ENCODE assay signal across 8 mouse cellular contexts in genomic region chr7:44891611-44892010, GRCm38 (mm10). TPM values are rescaled to one million over a fixed set of nuclear protein-coding genes. Genes with fewer than 3 reads are reported as not detected.
A peak's percentile ranks its signal among the peaks of the same experiment; 100 is the strongest.
DNase-seq lines count a peak whose midpoint lies in the region; ATAC-seq and TF ChIP-seq lines count a peak whose summit lies in the region.

No protein-coding gene starts in this region.

- H3K36me3 ChIP-seq in heart, adult 2 months (ENCODE audit: control insufficient read depth, insufficient read depth, low read length), result no peaks in the 10 kb centered on the region
- H3K36me3 ChIP-seq in ES-Bruce4 (ENCODE audit: control insufficient read depth, insufficient read depth, low read length, poor library complexity, severe bottlenecking), result peaks cover 10% of the 10 kb centered on the region
- no peaks in the 10 kb centered on the region; the same call in 1 of the 2 replicates for H3K36me3 ChIP-seq in heart, postnatal 0 days (replicated peaks; ENCODE audit: control insufficient read depth, insufficient read depth, low read length)
- no peaks in the 10 kb centered on the region; the same call in 1 of the 2 replicates for H3K36me3 ChIP-seq in liver, embryonic 16.5 days (ENCODE audit: control insufficient read depth, insufficient read depth)

- no peak for TF ChIP-seq POLR2A in heart, adult 2 months (IDR thresholded peaks at IDR 0.05; ENCODE audit: insufficient read depth, low read depth, low read length)
- TF ChIP-seq POLR2A in ES-Bruce4 (IDR thresholded peaks at IDR 0.05; ENCODE audit: insufficient read depth, low read length), result no peak

- no peak for ATAC-seq in heart, postnatal 0 days (ENCODE audit: insufficient read depth, low read depth)
- ATAC-seq in liver, embryonic 16.5 days (ENCODE audit: low read depth), result peak; percentile 30; the same call in 1 of the 2 replicates

- TF ChIP-seq EP300 in heart, adult 2 months (IDR thresholded peaks at IDR 0.05; ENCODE audit: insufficient read depth, low read depth, low read length), result no peak
- TF ChIP-seq EP300 in ES-Bruce4 (IDR thresholded peaks at IDR 0.05; ENCODE audit: insufficient read depth, low read depth, low read length), result no peak
- TF ChIP-seq EP300 in heart, postnatal 0 days (IDR thresholded peaks at IDR 0.05; ENCODE audit: low read depth), result no peak

- H3K4me2 ChIP-seq in heart, postnatal 0 days (ENCODE audit: low read depth, low read length), result peak overlapping the region; percentile 91
- H3K4me2 ChIP-seq in liver, embryonic 16.5 days (ENCODE audit: low read depth, low read length), result peak overlapping the region; percentile 94

- no peaks in the 10 kb centered on the region for H3K27me3 ChIP-seq in heart, adult 2 months (ENCODE audit: control insufficient read depth, insufficient read depth, low read length)
- no peaks in the 10 kb centered on the region for H3K27me3 ChIP-seq in ES-Bruce4 (ENCODE audit: control insufficient read depth, insufficient read depth, low read length, poor library complexity, severe bottlenecking)
- no peaks in the 10 kb centered on the region for H3K27me3 ChIP-seq in heart, postnatal 0 days (ENCODE audit: control insufficient read depth, insufficient read depth, low read length)
- no peaks in the 10 kb centered on the region for H3K27me3 ChIP-seq in liver, embryonic 16.5 days (ENCODE audit: control insufficient read depth, insufficient read depth, low read depth, low read length)

- intact Hi-C loops in heart, adult 2 months (cut with DNase I), result loop anchor here (2.0 kb wide), 2 partner anchors 21 to 75 kb away; partner anchors contain the start of genes Atf5, Il4i1 and Nup62
- intact Hi-C loops in left cerebral cortex, postnatal 4 days (cut with DNase I), result no loop called here

- peaks cover 19% of the 10 kb centered on the region for H3K4me1 ChIP-seq in heart, adult 2 months (ENCODE audit: control insufficient read depth, insufficient read depth, low read length)
- peaks cover 3% of the 10 kb centered on the region for H3K4me1 ChIP-seq in ES-Bruce4 (ENCODE audit: control insufficient read depth, insufficient read depth, low read length)
- H3K4me1 ChIP-seq in heart, postnatal 0 days (ENCODE audit: control insufficient read depth, insufficient read depth), result peaks cover 51% of the 10 kb centered on the region
- H3K4me1 ChIP-seq in liver, embryonic 16.5 days (ENCODE audit: control insufficient read depth, low read depth, low read length), result peaks cover 48% of the 10 kb centered on the region

- TF ChIP-seq CTCF in heart, adult 2 months (IDR thresholded peaks at IDR 0.05), result no peak
- TF ChIP-seq CTCF in ES-Bruce4 (IDR thresholded peaks at IDR 0.05; ENCODE audit: low read depth, low read length), result no peak
- no peak for TF ChIP-seq CTCF in heart, postnatal 0 days (IDR thresholded peaks at IDR 0.05; ENCODE audit: low read depth)

- peak overlapping the region; percentile 97 for H3K27ac ChIP-seq in heart, adult 2 months
- H3K27ac ChIP-seq in ES-Bruce4 (ENCODE audit: insufficient read depth, low read length), result no peak overlapping the region; the same call in 1 of the 2 replicates
- H3K27ac ChIP-seq in heart, postnatal 0 days (ENCODE audit: low read depth), result peak overlapping the region; percentile 91
- peak overlapping the region; percentile 96 for H3K27ac ChIP-seq in liver, embryonic 16.5 days (ENCODE audit: low read length)

- H3K9ac ChIP-seq in heart, adult 2 months (ENCODE audit: low read depth, low read length), result peak overlapping the region; percentile 96
- peak overlapping the region; percentile 82 for H3K9ac ChIP-seq in ES-Bruce4 (ENCODE audit: low read depth, poor library complexity, severe bottlenecking)
- peak overlapping the region; percentile 87 for H3K9ac ChIP-seq in heart, postnatal 0 days (replicated peaks; ENCODE audit: low read depth, low read length)
- H3K9ac ChIP-seq in liver, embryonic 16.5 days (ENCODE audit: low read depth, low read length), result peak overlapping the region; percentile 76

- no peak for DNase-seq in heart, adult 2 months
- DNase-seq in heart, postnatal 4 days, result no peak
- no peak for DNase-seq in heart, postnatal 0 days (ENCODE audit: low spot score)
- no peak for DNase-seq in urinary bladder, adult 18-20 months (ENCODE audit: low spot score in 2 of 2)
- no peak for DNase-seq in left cerebral cortex, postnatal 4 days
- no peak for DNase-seq in adrenal gland, adult 18-20 months (ENCODE audit: low spot score in 2 of 2)

- H3K9me3 ChIP-seq in ES-Bruce4 (replicated peaks; ENCODE audit: control insufficient read depth, insufficient read depth, low read length, poor library complexity, severe bottlenecking), result no peaks in the 10 kb centered on the region
- no peaks in the 10 kb centered on the region for H3K9me3 ChIP-seq in heart, postnatal 0 days (replicated peaks; ENCODE audit: control insufficient read depth, low read length)
- no peaks in the 10 kb centered on the region for H3K9me3 ChIP-seq in liver, embryonic 16.5 days (replicated peaks; ENCODE audit: control insufficient read depth, low read length)

- WGBS in heart, adult 2 months, result 10% methylated on average over 6 of the region's 6 CpGs
- 19% methylated on average over 6 of the region's 6 CpGs for WGBS in heart, postnatal 0 days
- 9% methylated on average over 6 of the region's 6 CpGs for WGBS in liver, embryonic 16.5 days (ENCODE audit: insufficient replicate concordance)

- H3K4me3 ChIP-seq in heart, adult 2 months, result peak overlapping the region; percentile 84
- peak overlapping the region; percentile 94 for H3K4me3 ChIP-seq in ES-Bruce4 (ENCODE audit: low read depth, low read length)
- H3K4me3 ChIP-seq in heart, postnatal 0 days (ENCODE audit: low read depth, low read length), result peak overlapping the region; percentile 77
- peak overlapping the region; percentile 90 for H3K4me3 ChIP-seq in liver, embryonic 16.5 days (ENCODE audit: low read depth, low read length)

- peaks cover 6% of the 10 kb centered on the region for H3K79me2 ChIP-seq in heart, adult 2 months (replicated peaks; ENCODE audit: control insufficient read depth, insufficient read depth, low read length)

RNA-seq across cellular contexts. Expression of gene Med25, which starts 0.9 kb away (rescaled TPM):
- 10 to 100 TPM; 70.0 to 85.8 TPM for total RNA-seq in heart, adult 2 months (2021)
- 107 and 121 TPM in 2 replicates for polyA plus RNA-seq in heart, adult 2 months (2012; rRNA removed)
- total RNA-seq in heart, postnatal 4 days (2021), result 10 to 100 TPM; 74.6 to 76.3 TPM
- 54.0 and 65.6 TPM in 2 replicates for polyA plus RNA-seq in ES-Bruce4 (2011; ENCODE audit: insufficient read depth, insufficient read length, low read depth, missing spikeins)
- 112 and 136 TPM in 2 replicates for total RNA-seq in heart, postnatal 0 days (2014; rRNA removed; ENCODE audit: low replicate concordance)
- polyA plus RNA-seq in heart, postnatal 0 days (2015; fragmentation: Nextera tagmentation; extraction: Ambion mirVana), result 69.0 and 73.3 TPM in 2 replicates
- 44.7 and 53.0 TPM in 2 replicates for polyA plus RNA-seq in liver, embryonic 16.5 days (2015; fragmentation: Nextera tagmentation; extraction: Ambion mirVana)
- total RNA-seq in left cerebral cortex, postnatal 4 days (2021), result 100 to 1,000 TPM; 117 to 122 TPM
- total RNA-seq in adrenal gland, adult 18-20 months (2021), result 10 to 100 TPM; 75.2 to 90.9 TPM

RNA-seq across cellular contexts. Expression of gene Fuz, which starts 4.3 kb away (rescaled TPM):
- 10 to 100 TPM; 16.3 to 17.1 TPM for total RNA-seq in heart, adult 2 months (2021)
- polyA plus RNA-seq in heart, adult 2 months (2012; rRNA removed), result 25.2 and 31.6 TPM in 2 replicates
- total RNA-seq in heart, postnatal 4 days (2021), result 10 to 100 TPM; 10.7 to 10.8 TPM
- 15.5 and 17.5 TPM in 2 replicates for polyA plus RNA-seq in ES-Bruce4 (2011; ENCODE audit: insufficient read depth, insufficient read length, low read depth, missing spikeins)
- total RNA-seq in heart, postnatal 0 days (2014; rRNA removed; ENCODE audit: low replicate concordance), result 25.0 and 50.8 TPM in 2 replicates
- polyA plus RNA-seq in heart, postnatal 0 days (2015; fragmentation: Nextera tagmentation; extraction: Ambion mirVana), result 10.0 and 12.0 TPM in 2 replicates
- polyA plus RNA-seq in liver, embryonic 16.5 days (2015; fragmentation: Nextera tagmentation; extraction: Ambion mirVana), result 5.9 and 6.6 TPM in 2 replicates
- 10 to 100 TPM; 10.5 to 13.1 TPM for total RNA-seq in left cerebral cortex, postnatal 4 days (2021)
- total RNA-seq in adrenal gland, adult 18-20 months (2021), result 10 to 100 TPM; 24.1 to 28.3 TPM

RNA-seq across cellular contexts. Expression of gene Ptov1, which starts 22.0 kb away (rescaled TPM):
- 100 to 1,000 TPM; 155 to 172 TPM for total RNA-seq in heart, adult 2 months (2021)
- 293 and 317 TPM in 2 replicates for polyA plus RNA-seq in heart, adult 2 months (2012; rRNA removed)
- total RNA-seq in heart, postnatal 4 days (2021), result 100 to 1,000 TPM; 237 to 248 TPM
- 153 and 160 TPM in 2 replicates for polyA plus RNA-seq in ES-Bruce4 (2011; ENCODE audit: insufficient read depth, insufficient read length, low read depth, missing spikeins)
- 335 and 364 TPM in 2 replicates for total RNA-seq in heart, postnatal 0 days (2014; rRNA removed; ENCODE audit: low replicate concordance)
- 246 and 248 TPM in 2 replicates for polyA plus RNA-seq in heart, postnatal 0 days (2015; fragmentation: Nextera tagmentation; extraction: Ambion mirVana)
- 34.8 and 43.4 TPM in 2 replicates for polyA plus RNA-seq in liver, embryonic 16.5 days (2015; fragmentation: Nextera tagmentation; extraction: Ambion mirVana)
- 100 to 1,000 TPM; 423 to 428 TPM for total RNA-seq in left cerebral cortex, postnatal 4 days (2021)
- 100 to 1,000 TPM; 232 to 253 TPM for total RNA-seq in adrenal gland, adult 18-20 months (2021)

RNA-seq across cellular contexts. Expression of gene Pnkp, which starts 34.7 kb away (rescaled TPM):
- total RNA-seq in heart, adult 2 months (2021), result 10 to 100 TPM; 15.3 to 19.6 TPM
- polyA plus RNA-seq in heart, adult 2 months (2012; rRNA removed), result 20.2 and 30.1 TPM in 2 replicates
- 10 to 100 TPM; 19.6 to 19.9 TPM for total RNA-seq in heart, postnatal 4 days (2021)
- 22.3 and 30.3 TPM in 2 replicates for polyA plus RNA-seq in ES-Bruce4 (2011; ENCODE audit: insufficient read depth, insufficient read length, low read depth, missing spikeins)
- 43.6 and 45.9 TPM in 2 replicates for total RNA-seq in heart, postnatal 0 days (2014; rRNA removed; ENCODE audit: low replicate concordance)
- 24.5 and 27.2 TPM in 2 replicates for polyA plus RNA-seq in heart, postnatal 0 days (2015; fragmentation: Nextera tagmentation; extraction: Ambion mirVana)
- 23.4 and 24.3 TPM in 2 replicates for polyA plus RNA-seq in liver, embryonic 16.5 days (2015; fragmentation: Nextera tagmentation; extraction: Ambion mirVana)
- 10 to 100 TPM; 27.5 to 29.3 TPM for total RNA-seq in left cerebral cortex, postnatal 4 days (2021)
- 10 to 100 TPM; 33.8 to 40.8 TPM for total RNA-seq in adrenal gland, adult 18-20 months (2021)

RNA-seq across cellular contexts. Expression of gene Ap2a1, which starts 37.7 kb away (rescaled TPM):
- 10 to 100 TPM; 63.3 to 67.6 TPM for total RNA-seq in heart, adult 2 months (2021)
- polyA plus RNA-seq in heart, adult 2 months (2012; rRNA removed), result 56.1 and 68.1 TPM in 2 replicates
- 10 to 100 TPM; 96.9 to 99.4 TPM for total RNA-seq in heart, postnatal 4 days (2021)
- 88.5 and 107 TPM in 2 replicates for polyA plus RNA-seq in ES-Bruce4 (2011; ENCODE audit: insufficient read depth, insufficient read length, low read depth, missing spikeins)
- 63.1 and 99.0 TPM in 2 replicates for total RNA-seq in heart, postnatal 0 days (2014; rRNA removed; ENCODE audit: low replicate concordance)
- 36.2 and 37.1 TPM in 2 replicates for polyA plus RNA-seq in heart, postnatal 0 days (2015; fragmentation: Nextera tagmentation; extraction: Ambion mirVana)
- polyA plus RNA-seq in liver, embryonic 16.5 days (2015; fragmentation: Nextera tagmentation; extraction: Ambion mirVana), result 63.3 and 63.7 TPM in 2 replicates
- 100 to 1,000 TPM; 232 to 258 TPM for total RNA-seq in left cerebral cortex, postnatal 4 days (2021)
- total RNA-seq in adrenal gland, adult 18-20 months (2021), result 10 to 100 TPM; 81.7 to 97.4 TPM
